Mouse (Mus musculus) intestine, embryonic 14.5 days (tissue): ENCODE results near the gene Fxyd3. TPM values are rescaled to one million over a fixed set of nuclear protein-coding genes. Genes with fewer than 3 reads are reported as not detected.
A peak's percentile ranks its signal among the peaks of the same experiment; 100 is the strongest.

Source experiments
- ATAC-seq: fragments of 200-750 bp; cut with Nextera tagmentation; replicated peaks from 2 replicates; pipeline ENCODE4 v1.8.0; 2017; ENCODE audit warnings: low read depth, moderate number of reproducible peaks, moderate TSS enrichment, moderate library complexity; ENCODE audit not compliant: low FRiP score, low TSS enrichment
- DNase-seq: peaks from one replicate; pipeline ENCODE4 v3.0.0-alpha.2; 2018; ENCODE audit warnings: low spot score
- H3K27ac ChIP-seq: fragments of 300-500 bp; sonication (generic); 2 replicates; pipeline ENCODE4 v1.5.1; 2014; ENCODE audit warnings: low read depth, mild to moderate bottlenecking, control low read depth
- H3K27me3 ChIP-seq: fragments of 300-500 bp; sonication (generic); replicated peaks from 2 replicates; pipeline ENCODE4 v1.6.1; 2014; ENCODE audit warnings: low read length, control low read depth; ENCODE audit not compliant: control insufficient read depth, insufficient read depth
- H3K36me3 ChIP-seq: fragments of 300-500 bp; sonication (generic); 2 replicates; pipeline ENCODE4 v1.6.1; 2014; ENCODE audit warnings: low read length, control low read depth; ENCODE audit not compliant: control insufficient read depth, insufficient read depth
- H3K4me1 ChIP-seq: fragments of 300-500 bp; sonication (generic); replicated peaks from 2 replicates; pipeline ENCODE4 v1.6.1; 2014; ENCODE audit warnings: low read length, control low read depth, mixed read lengths; ENCODE audit not compliant: control insufficient read depth, insufficient read depth
- H3K4me2 ChIP-seq: fragments of 300-500 bp; sonication (generic); 2 replicates; pipeline ENCODE4 v1.6.1; 2014; ENCODE audit warnings: low read length
- H3K4me3 ChIP-seq: fragments of 300-500 bp; sonication (generic); 2 replicates; pipeline ENCODE4 v1.5.1; 2014; ENCODE audit warnings: low read depth, low read length, control low read depth, mixed read lengths
- H3K9ac ChIP-seq: fragments of 300-500 bp; sonication (generic); 2 replicates; pipeline ENCODE4 v1.6.1; 2014; ENCODE audit warnings: mild to moderate bottlenecking, low read length
- H3K9me3 ChIP-seq: fragments of 300-500 bp; sonication (generic); 2 replicates; pipeline ENCODE4 v1.6.1; 2016; ENCODE audit warnings: low read length, control low read depth; ENCODE audit not compliant: control insufficient read depth
- WGBS: fragments of 180-500 bp; shearing (Covaris S2); extraction: QIAGEN DNeasy Blood & Tissue Kit; methylation state at CpG from one replicate; pipeline ENCODE4 v1.1.7; 2014; 5-methylcytosine and 5-hydroxymethylcytosine counted together
- polyA plus RNA-seq: library from polyadenylated mRNA; unstranded; fragments of >200 nt; fragmentation: Nextera tagmentation; extraction: Ambion mirVana; gene quantifications from 2 replicates; pipeline ENCODE4 v1.2.1, GENCODE M21; 2014

Fxyd3 gene
- polyA plus RNA-seq, 1 experiment from 2014 or later: 71.5 TPM

GRCm38 (mm10) chr7:31082106-31082505 lies 5.6 kb upstream of the Fxyd3 start:
- no peak overlapping the region for H3K9ac ChIP-seq
- ATAC-seq: no peak
- no peaks in the 10 kb centered on the region for H3K36me3 ChIP-seq
- H3K4me2 ChIP-seq: no peak overlapping the region
- no peaks in the 10 kb centered on the region for H3K9me3 ChIP-seq
- DNase-seq: no peak
- H3K4me1 ChIP-seq: peaks cover 10% of the 10 kb centered on the region; the same call in 1 of the 2 replicates
- H3K27me3 ChIP-seq: no peaks in the 10 kb centered on the region
- H3K27ac ChIP-seq: no peak overlapping the region
- no peak overlapping the region for H3K4me3 ChIP-seq

- Histone ChIP-seq H3K9ac (no peak overlapping the region), H3K4me3 (no peak overlapping the region), H3K27ac (no peak overlapping the region), H3K36me3 (no peaks in the 10 kb centered on the region), H3K4me2 (no peak overlapping the region), H3K9me3 (no peaks in the 10 kb centered on the region), H3K4me1 (peaks cover 10% of the 10 kb centered on the region; the same call in 1 of the 2 replicates), H3K27me3 (no peaks in the 10 kb centered on the region)
- DNase-seq (no peak), ATAC-seq (no peak)
- WGBS: 50% methylated on average over 1 of the region's 1 CpGs
These were observed 4.6 kb upstream of the Fxyd3 start for GRCm38 (mm10) chr7:31081106-31081505.

GRCm38 (mm10) chr7:31080611-31081010 lies 4.1 kb upstream of the Fxyd3 start:
- Histone ChIP-seq H3K9ac (no peak overlapping the region), H3K9me3 (no peaks in the 10 kb centered on the region), H3K27ac (no peak overlapping the region), H3K36me3 (no peaks in the 10 kb centered on the region), H3K4me1 (peaks cover 10% of the 10 kb centered on the region; the same call in 1 of the 2 replicates), H3K27me3 (no peaks in the 10 kb centered on the region), H3K4me3 (no peak overlapping the region), H3K4me2 (no peak overlapping the region)
- ATAC-seq (no peak), DNase-seq (no peak)
- WGBS: 66% methylated on average over 3 of the region's 3 CpGs

GRCm38 (mm10) chr7:31079670-31080069 lies 3.2 kb upstream of the Fxyd3 start:
- H3K9me3 ChIP-seq: no peaks in the 10 kb centered on the region
- ATAC-seq: no peak
- no peak for DNase-seq
- no peak overlapping the region for H3K4me2 ChIP-seq
- H3K4me3 ChIP-seq: no peak overlapping the region
- H3K9ac ChIP-seq: no peak overlapping the region
- no peaks in the 10 kb centered on the region for H3K36me3 ChIP-seq
- no peaks in the 10 kb centered on the region for H3K27me3 ChIP-seq
- WGBS: 84% methylated on average over 8 of the region's 8 CpGs
- peaks cover 7% of the 10 kb centered on the region; the same call in 1 of the 2 replicates for H3K4me1 ChIP-seq
- no peak overlapping the region for H3K27ac ChIP-seq

GRCm38 (mm10) chr7:31077885-31078445 lies 1.5 kb upstream of the Fxyd3 start:
- no peaks in the 10 kb centered on the region for H3K27me3 ChIP-seq
- H3K4me3 ChIP-seq: no peak overlapping the region
- H3K36me3 ChIP-seq: no peaks in the 10 kb centered on the region
- ATAC-seq: peak; percentile 52
- peak; percentile 73 for DNase-seq
- WGBS: 32% methylated on average over 5 of the region's 5 CpGs
- H3K27ac ChIP-seq: no peak overlapping the region
- H3K4me2 ChIP-seq: no peak overlapping the region
- no peak overlapping the region for H3K9ac ChIP-seq
- H3K4me1 ChIP-seq: no peaks in the 10 kb centered on the region
- no peaks in the 10 kb centered on the region for H3K9me3 ChIP-seq

- Histone ChIP-seq H3K27me3 (no peaks in the 10 kb centered on the region), H3K4me1 (no peaks in the 10 kb centered on the region; the same call in 1 of the 2 replicates), H3K9me3 (no peaks in the 10 kb centered on the region), H3K27ac (no peak overlapping the region), H3K9ac (no peak overlapping the region), H3K4me3 (no peak overlapping the region), H3K36me3 (no peaks in the 10 kb centered on the region), H3K4me2 (no peak overlapping the region)
- DNase-seq (no peak), ATAC-seq (peak; percentile 32)
- 56% methylated on average over 6 of the region's 6 CpGs for whole genome bisulfite sequencing
These were observed 966 bp upstream of the Fxyd3 start for GRCm38 (mm10) chr7:31077470-31077869.

- Histone ChIP-seq H3K4me1 (peaks cover 8% of the 10 kb centered on the region), H3K27ac (no peak overlapping the region), H3K9ac (no peak overlapping the region), H3K36me3 (no peaks in the 10 kb centered on the region), H3K4me2 (no peak overlapping the region), H3K9me3 (no peaks in the 10 kb centered on the region), H3K27me3 (no peaks in the 10 kb centered on the region), H3K4me3 (no peak overlapping the region)
- no peak for DNase-seq
- 66% methylated on average over 5 of the region's 5 CpGs for WGBS
- no peak for ATAC-seq
These were observed 1.8 kb downstream of the Fxyd3 start for GRCm38 (mm10) chr7:31074713-31075069.

- WGBS: 36% methylated on average over 7 of the region's 7 CpGs
- no peaks in the 10 kb centered on the region for H3K36me3 ChIP-seq
- ATAC-seq (no peak), DNase-seq (no peak)
- no peak overlapping the region for H3K4me2 ChIP-seq
- H3K9ac ChIP-seq: no peak overlapping the region
- no peak overlapping the region for H3K4me3 ChIP-seq
- no peak overlapping the region for H3K27ac ChIP-seq
- no peaks in the 10 kb centered on the region for H3K27me3 ChIP-seq
- no peaks in the 10 kb centered on the region for H3K9me3 ChIP-seq
- H3K4me1 ChIP-seq: peaks cover 8% of the 10 kb centered on the region
These were observed 2.3 kb downstream of the Fxyd3 start for GRCm38 (mm10) chr7:31074061-31074712.

- no peak for ATAC-seq
- Histone ChIP-seq H3K4me3 (no peak overlapping the region), H3K9me3 (no peaks in the 10 kb centered on the region), H3K27me3 (no peaks in the 10 kb centered on the region), H3K4me2 (no peak overlapping the region), H3K27ac (no peak overlapping the region), H3K36me3 (no peaks in the 10 kb centered on the region), H3K4me1 (peaks cover 8% of the 10 kb centered on the region), H3K9ac (no peak overlapping the region)
- no peak for DNase-seq
These were observed 3.0 kb downstream of the Fxyd3 start for GRCm38 (mm10) chr7:31073546-31073945.
